Mouse (Mus musculus) neural tube, embryonic 12.5 days (tissue): ENCODE results near the gene Prickle1. TPM values are rescaled to one million over a fixed set of nuclear protein-coding genes. Genes with fewer than 3 reads are reported as not detected.

Experiments
- ATAC-seq: fragments of 200-750 bp; cut with Nextera tagmentation; 2 replicates; pipeline ENCODE4 v1.8.0; 2017; ENCODE audit warnings: low read depth, mild to moderate bottlenecking, moderate TSS enrichment, moderate library complexity; ENCODE audit not compliant: low FRiP score
- H3K27ac ChIP-seq: fragments of 300-500 bp; sonication (generic); 2 replicates; pipeline ENCODE4 v1.5.1; 2016
- H3K27me3 ChIP-seq: fragments of 300-500 bp; sonication (generic); replicated peaks from 2 replicates; pipeline ENCODE4 v1.6.1; 2016; ENCODE audit warnings: mild to moderate bottlenecking
- H3K36me3 ChIP-seq: fragments of 300-500 bp; sonication (generic); 2 replicates; pipeline ENCODE4 v1.6.1; 2016; ENCODE audit warnings: mild to moderate bottlenecking
- H3K4me1 ChIP-seq: fragments of 300-500 bp; sonication (generic); 2 replicates; pipeline ENCODE4 v1.6.1; 2016
- H3K4me2 ChIP-seq: fragments of 300-500 bp; sonication (generic); replicated peaks from 2 replicates; pipeline ENCODE4 v1.6.1; 2016; ENCODE audit warnings: mild to moderate bottlenecking
- H3K4me3 ChIP-seq: fragments of 300-500 bp; sonication (generic); 2 replicates; pipeline ENCODE4 v1.5.1; 2016
- H3K9ac ChIP-seq: fragments of 300-500 bp; sonication (generic); 2 replicates; pipeline ENCODE4 v1.6.1; 2016; ENCODE audit warnings: mild to moderate bottlenecking
- H3K9me3 ChIP-seq: fragments of 300-500 bp; sonication (generic); 2 replicates; pipeline ENCODE4 v1.6.1; 2016; ENCODE audit warnings: mild to moderate bottlenecking
- WGBS: fragments of 180-500 bp; shearing (Covaris S2); methylation state at CpG from one replicate; pipeline ENCODE4 v1.1.7; 2016; 5-methylcytosine and 5-hydroxymethylcytosine counted together
- polyA plus RNA-seq: library from polyadenylated mRNA; unstranded; fragments of >200 nt; fragmentation: Nextera tagmentation; extraction: Ambion mirVana; gene quantifications from 2 replicates; pipeline ENCODE4 v1.2.1, GENCODE M21; 2016

Gene Prickle1
- polyA plus RNA-seq, 1 experiment from 2014 or later: 19.2 TPM

- no peak for ATAC-seq
- WGBS: 3% methylated on average over 12 of the region's 12 CpGs
- no peaks in the 10 kb centered on the region for H3K36me3 ChIP-seq
- no peaks in the 10 kb centered on the region for H3K9me3 ChIP-seq
- H3K4me3 ChIP-seq: peak overlapping the region; percentile 19
- H3K27me3 ChIP-seq: no peaks in the 10 kb centered on the region
- H3K4me1 ChIP-seq: peaks cover 22% of the 10 kb centered on the region
- H3K27ac ChIP-seq: no peak overlapping the region
- H3K4me2 ChIP-seq: peak overlapping the region; percentile 56
- no peak overlapping the region for H3K9ac ChIP-seq
Observed at GRCm38 (mm10) chr15:93591831-93592321, 3.8 kb downstream of the Prickle1 start.

GRCm38 (mm10) chr15:93591371-93591770 lies 4.3 kb downstream of the Prickle1 start:
- no peaks in the 10 kb centered on the region for H3K36me3 ChIP-seq
- H3K4me2 ChIP-seq: peak overlapping the region; percentile 56
- H3K27ac ChIP-seq: no peak overlapping the region
- WGBS: 25% methylated on average over 7 of the region's 7 CpGs
- no peaks in the 10 kb centered on the region for H3K27me3 ChIP-seq
- peaks cover 22% of the 10 kb centered on the region for H3K4me1 ChIP-seq
- peak overlapping the region; percentile 19 for H3K4me3 ChIP-seq
- no peak overlapping the region for H3K9ac ChIP-seq
- no peak for ATAC-seq
- no peaks in the 10 kb centered on the region for H3K9me3 ChIP-seq

GRCm38 (mm10) chr15:93588401-93588800 lies 7.3 kb downstream of the Prickle1 start:
- H3K9me3 ChIP-seq: no peaks in the 10 kb centered on the region
- H3K4me2 ChIP-seq: no peak overlapping the region
- 94% methylated on average over 6 of the region's 6 CpGs for whole genome bisulfite sequencing
- no peak overlapping the region for H3K4me3 ChIP-seq
- H3K9ac ChIP-seq: no peak overlapping the region
- H3K36me3 ChIP-seq: no peaks in the 10 kb centered on the region; the same call in 1 of the 2 replicates
- H3K4me1 ChIP-seq: peaks cover 15% of the 10 kb centered on the region
- H3K27ac ChIP-seq: no peak overlapping the region
- no peak for ATAC-seq
- no peaks in the 10 kb centered on the region for H3K27me3 ChIP-seq

GRCm38 (mm10) chr15:93587660-93588059 lies 8.0 kb downstream of the Prickle1 start:
- no peaks in the 10 kb centered on the region; the same call in 1 of the 2 replicates for H3K36me3 ChIP-seq
- no peaks in the 10 kb centered on the region for H3K27me3 ChIP-seq
- no peaks in the 10 kb centered on the region for H3K9me3 ChIP-seq
- no peak overlapping the region for H3K9ac ChIP-seq
- peaks cover 15% of the 10 kb centered on the region for H3K4me1 ChIP-seq
- 78% methylated on average over 8 of the region's 8 CpGs for WGBS
- H3K4me2 ChIP-seq: no peak overlapping the region
- no peak overlapping the region for H3K27ac ChIP-seq
- ATAC-seq: no peak
- no peak overlapping the region for H3K4me3 ChIP-seq

GRCm38 (mm10) chr15:93583051-93583450 lies 12.6 kb downstream of the Prickle1 start:
- H3K4me2 ChIP-seq: no peak overlapping the region
- no peaks in the 10 kb centered on the region for H3K9me3 ChIP-seq
- H3K4me3 ChIP-seq: no peak overlapping the region
- no peaks in the 10 kb centered on the region for H3K27me3 ChIP-seq
- 92% methylated on average over 11 of the region's 11 CpGs for WGBS
- H3K27ac ChIP-seq: no peak overlapping the region
- H3K36me3 ChIP-seq: no peaks in the 10 kb centered on the region; the same call in 1 of the 2 replicates
- no peaks in the 10 kb centered on the region for H3K4me1 ChIP-seq
- no peak for ATAC-seq
- no peak overlapping the region for H3K9ac ChIP-seq

GRCm38 (mm10) chr15:93581736-93582135 lies 14.0 kb downstream of the Prickle1 start:
- 89% methylated on average over 8 of the region's 8 CpGs for WGBS
- Histone ChIP-seq H3K9me3 (0 out of 2 replicates have a peak, but pooled peaks cover 4% of the 10 kb centered on the region), H3K4me3 (no peak overlapping the region), H3K9ac (no peak overlapping the region), H3K27me3 (no peaks in the 10 kb centered on the region), H3K4me1 (no peaks in the 10 kb centered on the region), H3K36me3 (no peaks in the 10 kb centered on the region; the same call in 1 of the 2 replicates), H3K27ac (no peak overlapping the region), H3K4me2 (no peak overlapping the region)
- no peak for ATAC-seq

GRCm38 (mm10) chr15:93579899-93580298 lies 15.8 kb downstream of the Prickle1 start:
- Histone ChIP-seq H3K27me3 (no peaks in the 10 kb centered on the region), H3K9me3 (0 out of 2 replicates have a peak, but pooled peaks cover 4% of the 10 kb centered on the region), H3K27ac (no peak overlapping the region), H3K4me1 (no peaks in the 10 kb centered on the region), H3K9ac (no peak overlapping the region), H3K4me3 (no peak overlapping the region), H3K4me2 (no peak overlapping the region), H3K36me3 (no peaks in the 10 kb centered on the region; the same call in 1 of the 2 replicates)
- WGBS: 39% methylated on average over 9 of the region's 9 CpGs
- ATAC-seq: no peak

GRCm38 (mm10) chr15:93579100-93579499 lies 16.6 kb downstream of the Prickle1 start:
- ATAC-seq: no peak
- no peak overlapping the region for H3K9ac ChIP-seq
- no peaks in the 10 kb centered on the region for H3K36me3 ChIP-seq
- WGBS: 81% methylated on average over 9 of the region's 9 CpGs
- no peak overlapping the region for H3K4me2 ChIP-seq
- H3K27me3 ChIP-seq: no peaks in the 10 kb centered on the region
- no peak overlapping the region for H3K27ac ChIP-seq
- no peak overlapping the region for H3K4me3 ChIP-seq
- H3K4me1 ChIP-seq: no peaks in the 10 kb centered on the region
- H3K9me3 ChIP-seq: 0 out of 2 replicates have a peak, but pooled peaks cover 4% of the 10 kb centered on the region

GRCm38 (mm10) chr15:93576361-93576760 lies 19.3 kb downstream of the Prickle1 start:
- Histone ChIP-seq H3K9me3 (0 out of 2 replicates have a peak, but pooled peaks cover 4% of the 10 kb centered on the region), H3K9ac (no peak overlapping the region), H3K27me3 (no peaks in the 10 kb centered on the region), H3K4me3 (no peak overlapping the region), H3K4me1 (no peaks in the 10 kb centered on the region), H3K36me3 (no peaks in the 10 kb centered on the region), H3K27ac (no peak overlapping the region), H3K4me2 (no peak overlapping the region)
- peak; percentile 17; the same call in 1 of the 2 replicates for ATAC-seq
- WGBS: 65% methylated on average over 9 of the region's 9 CpGs

GRCm38 (mm10) chr15:93575884-93576283 lies 19.8 kb downstream of the Prickle1 start:
- 0 out of 2 replicates have a peak, but pooled peaks cover 4% of the 10 kb centered on the region for H3K9me3 ChIP-seq
- no peak overlapping the region for H3K4me2 ChIP-seq
- 8% methylated on average over 5 of the region's 5 CpGs for WGBS

GRCm38 (mm10) chr15:93572889-93573288 lies 22.8 kb downstream of the Prickle1 start:
- no peak for ATAC-seq
- Histone ChIP-seq H3K27me3 (no peaks in the 10 kb centered on the region), H3K27ac (no peak overlapping the region), H3K4me1 (peaks cover 4% of the 10 kb centered on the region; the same call in 1 of the 2 replicates), H3K4me3 (no peak overlapping the region), H3K36me3 (no peaks in the 10 kb centered on the region), H3K9ac (no peak overlapping the region), H3K9me3 (0 out of 2 replicates have a peak, but pooled peaks cover 4% of the 10 kb centered on the region), H3K4me2 (no peak overlapping the region)
- 94% methylated on average over 10 of the region's 10 CpGs for WGBS

More at GRCm38 (mm10) chr15:93575884-93576283, 19.8 kb downstream of the Prickle1 start:
- no peak overlapping the region for H3K27ac ChIP-seq
- no peaks in the 10 kb centered on the region for H3K4me1 ChIP-seq
- no peaks in the 10 kb centered on the region for H3K27me3 ChIP-seq
- peak; percentile 41; the same call in 1 of the 2 replicates for ATAC-seq
- H3K36me3 ChIP-seq: no peaks in the 10 kb centered on the region
- no peak overlapping the region for H3K4me3 ChIP-seq
- no peak overlapping the region for H3K9ac ChIP-seq

- Histone ChIP-seq H3K4me1 (peaks cover 9% of the 10 kb centered on the region), H3K9ac (no peak overlapping the region), H3K4me2 (no peak overlapping the region), H3K27ac (no peak overlapping the region), H3K4me3 (no peak overlapping the region), H3K36me3 (no peaks in the 10 kb centered on the region), H3K9me3 (no peaks in the 10 kb centered on the region), H3K27me3 (no peaks in the 10 kb centered on the region)
- WGBS: 54% methylated on average over 11 of the region's 11 CpGs
- ATAC-seq: no peak
Observed at GRCm38 (mm10) chr15:93570881-93571495, 24.7 kb downstream of the Prickle1 start.
